Mouse (Mus musculus) v-Abl transformed pro-B cells (cell line): Measurements from ENCODE around the gene Tmem191c.

ENCODE experiments used
- in situ Hi-C, 2 experiments: fragments of 400-800 bp; cut with MboI; formaldehyde crosslinking; loops; one replicate each; pipeline ENCODE4 v1.15.1; 2025; ENCODE audit not compliant: unreplicated experiment in 2 of 2

Gene Tmem191c

GRCm38 (mm10) chr16:17321481-17321880, 45.6 kb downstream of the Tmem191c start:
- in situ Hi-C loops = no loop called here

- in situ Hi-C loops = no loop called here
Measured at GRCm38 (mm10) chr16:17324745-17325144, 48.9 kb downstream of the Tmem191c start.

- in situ Hi-C loops = no loop called here
Measured at GRCm38 (mm10) chr16:17326064-17326463, 50.2 kb downstream of the Tmem191c start.

- in situ Hi-C loops = no loop called here
Measured at GRCm38 (mm10) chr16:17329848-17330570, 54.1 kb downstream of the Tmem191c start.

GRCm38 (mm10) chr16:17331116-17331515, 55.2 kb downstream of the Tmem191c start, which contains the start of gene Serpind1:
TSS of gene Serpind1 (plus strand) at chr16:17331371.
- in situ Hi-C loops = no loop called here

GRCm38 (mm10) chr16:17331855-17332254, 56.0 kb downstream of the Tmem191c start:
- in situ Hi-C loops = no loop called here
